Mouse (Mus musculus) liver, embryonic 12.5 days (tissue): ENCODE data around the gene Fbxo48. TPM values are rescaled to one million over a fixed set of nuclear protein-coding genes. Genes with fewer than 3 reads are reported as not detected.

ENCODE experiments used
- ATAC-seq: fragments of 200-750 bp; cut with Nextera tagmentation; 2 replicates; pipeline ENCODE4 v1.8.0; 2017; ENCODE audit warnings: moderate number of reproducible peaks, mild to moderate bottlenecking, moderate library complexity
- H3K27ac ChIP-seq: fragments of 300-500 bp; sonication (generic); 2 replicates; pipeline ENCODE4 v1.5.1; 2016; ENCODE audit warnings: mild to moderate bottlenecking
- H3K27me3 ChIP-seq: fragments of 300-500 bp; sonication (generic); replicated peaks from 2 replicates; pipeline ENCODE4 v1.6.1; 2016; ENCODE audit warnings: mild to moderate bottlenecking, moderate library complexity
- H3K36me3 ChIP-seq: fragments of 300-500 bp; sonication (generic); 2 replicates; pipeline ENCODE4 v1.6.1; 2016; ENCODE audit warnings: mild to moderate bottlenecking, moderate library complexity
- H3K4me1 ChIP-seq: fragments of 300-500 bp; sonication (generic); 2 replicates; pipeline ENCODE4 v1.6.1; 2016
- H3K4me2 ChIP-seq: fragments of 300-500 bp; sonication (generic); 2 replicates; pipeline ENCODE4 v1.6.1; 2016; ENCODE audit warnings: mild to moderate bottlenecking, moderate library complexity
- H3K4me3 ChIP-seq: fragments of 300-500 bp; sonication (generic); 2 replicates; pipeline ENCODE4 v1.5.1; 2016; ENCODE audit warnings: mild to moderate bottlenecking, moderate library complexity
- H3K9ac ChIP-seq: fragments of 300-500 bp; sonication (generic); 2 replicates; pipeline ENCODE4 v1.6.1; 2016; ENCODE audit warnings: mild to moderate bottlenecking, moderate library complexity
- H3K9me3 ChIP-seq: fragments of 300-500 bp; sonication (generic); replicated peaks from 2 replicates; pipeline ENCODE4 v1.6.1; 2016; ENCODE audit warnings: mild to moderate bottlenecking, moderate library complexity
- WGBS: fragments of 180-500 bp; shearing (Covaris S2); methylation state at CpG from one replicate; pipeline ENCODE4 v1.1.7; 2016; ENCODE audit not compliant: insufficient replicate concordance; 5-methylcytosine and 5-hydroxymethylcytosine counted together
- polyA plus RNA-seq: library from polyadenylated mRNA; unstranded; fragments of >200 nt; fragmentation: Nextera tagmentation; extraction: Ambion mirVana; gene quantifications from 2 replicates; pipeline ENCODE4 v1.2.1, GENCODE M21; 2016

The Fbxo48 gene
- polyA plus RNA-seq, 1 experiment from 2014 or later = 2.5 TPM

GRCm38 (mm10) chr11:16941973-16942452 is 9.2 kb upstream of the Fbxo48 start:
- Histone ChIP-seq H3K4me1 (0 out of 2 replicates have a peak, but pooled peaks cover 4% of the 10 kb centered on the region), H3K4me2 (no peak overlapping the region), H3K27me3 (no peaks in the 10 kb centered on the region), H3K36me3 (no peaks in the 10 kb centered on the region), H3K9me3 (no peaks in the 10 kb centered on the region), H3K27ac (no peak overlapping the region), H3K9ac (no peak overlapping the region), H3K4me3 (no peak overlapping the region)
- 59% methylated on average over 4 of the region's 4 CpGs for WGBS
- ATAC-seq = no peak

DNA sequence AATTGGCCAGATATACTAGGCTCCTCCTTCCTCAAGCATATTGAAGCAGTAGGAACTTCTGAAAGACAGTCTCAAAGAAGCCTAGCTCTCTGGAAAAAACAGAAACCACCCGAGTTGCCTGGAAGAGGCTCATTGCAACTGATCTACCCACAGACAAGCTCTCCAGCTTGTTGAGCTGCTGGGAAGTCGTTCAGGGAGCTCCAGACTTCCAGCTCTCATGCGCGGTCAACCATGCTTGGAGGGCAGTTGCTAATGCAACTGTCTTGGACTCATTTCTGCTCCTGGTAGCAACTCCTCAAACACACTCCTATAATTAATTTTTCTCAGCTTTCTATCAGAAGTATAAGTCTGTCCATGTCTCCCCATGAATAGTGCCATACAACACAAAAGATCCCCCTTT is 8.2 kb upstream of the Fbxo48 start:
- H3K27ac ChIP-seq = no peak overlapping the region
- no peak overlapping the region for H3K4me3 ChIP-seq
- 62% methylated on average over 4 of the region's 4 CpGs for WGBS
- H3K9me3 ChIP-seq = no peaks in the 10 kb centered on the region
- no peak overlapping the region for H3K9ac ChIP-seq
- H3K36me3 ChIP-seq = no peaks in the 10 kb centered on the region
- ATAC-seq = no peak
- no peaks in the 10 kb centered on the region for H3K27me3 ChIP-seq
- 0 out of 2 replicates have a peak, but pooled peaks cover 4% of the 10 kb centered on the region for H3K4me1 ChIP-seq
- no peak overlapping the region for H3K4me2 ChIP-seq

DNA sequence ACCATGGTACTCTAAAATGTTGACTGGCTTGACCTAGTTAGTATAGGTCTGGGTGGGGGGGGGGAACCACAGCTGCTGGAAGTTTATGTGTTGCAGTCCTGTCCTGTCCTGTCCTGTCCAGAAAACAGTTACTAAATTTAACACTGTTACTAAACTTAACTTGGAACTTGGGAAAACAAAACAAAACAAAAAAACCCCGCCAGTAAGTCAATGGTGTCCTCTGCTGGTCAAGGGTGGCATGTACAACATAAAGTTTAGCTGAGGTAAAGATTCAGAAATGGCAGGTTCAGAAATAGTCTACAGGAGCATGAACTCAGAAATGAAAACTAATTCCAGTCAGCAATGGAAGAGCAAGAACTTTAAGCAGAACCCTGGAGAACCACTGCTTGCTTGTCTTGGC is 2.4 kb upstream of the Fbxo48 start:
- Histone ChIP-seq H3K4me1 (peaks cover 36% of the 10 kb centered on the region), H3K4me2 (0 out of 2 replicates have a peak overlapping the region, but pooled peaks have one; percentile 6), H3K9me3 (no peaks in the 10 kb centered on the region), H3K9ac (no peak overlapping the region), H3K4me3 (no peak overlapping the region), H3K36me3 (peaks cover 9% of the 10 kb centered on the region; the same call in 1 of the 2 replicates), H3K27me3 (no peaks in the 10 kb centered on the region), H3K27ac (no peak overlapping the region)
- WGBS = 21% methylated on average over 1 of the region's 1 CpGs
- no peak for ATAC-seq

- no peaks in the 10 kb centered on the region for H3K9me3 ChIP-seq
- peak overlapping the region; percentile 73 for H3K9ac ChIP-seq
- 35% methylated on average over 13 of the region's 13 CpGs for WGBS
- H3K4me1 ChIP-seq = peaks cover 39% of the 10 kb centered on the region
- H3K27ac ChIP-seq = peak overlapping the region; percentile 71
- H3K36me3 ChIP-seq = peaks cover 13% of the 10 kb centered on the region; the same call in 1 of the 2 replicates
- peak overlapping the region; percentile 81 for H3K4me3 ChIP-seq
- peak overlapping the region; percentile 71 for H3K4me2 ChIP-seq
- ATAC-seq = no peak; the same call in 1 of the 2 replicates
- no peaks in the 10 kb centered on the region for H3K27me3 ChIP-seq
These were observed 774 bp upstream of the Fbxo48 start for GRCm38 (mm10) chr11:16950226-16950975.

GRCm38 (mm10) chr11:16951761-16952010 is 511 bp downstream of the Fbxo48 start:
- Histone ChIP-seq H3K27me3 (no peaks in the 10 kb centered on the region), H3K4me1 (peaks cover 49% of the 10 kb centered on the region), H3K27ac (peak overlapping the region; percentile 81), H3K4me2 (peak overlapping the region; percentile 71), H3K4me3 (peak overlapping the region; percentile 81), H3K9ac (peak overlapping the region; percentile 87), H3K36me3 (peaks cover 17% of the 10 kb centered on the region; the same call in 1 of the 2 replicates), H3K9me3 (no peaks in the 10 kb centered on the region)
- 2% methylated on average over 9 of the region's 9 CpGs for WGBS
- peak; percentile 7; the same call in 1 of the 2 replicates for ATAC-seq

- ATAC-seq = no peak
- no peaks in the 10 kb centered on the region for H3K9me3 ChIP-seq
- H3K4me1 ChIP-seq = peaks cover 61% of the 10 kb centered on the region
- peaks cover 28% of the 10 kb centered on the region for H3K36me3 ChIP-seq
- no peak overlapping the region for H3K4me3 ChIP-seq
- H3K27ac ChIP-seq = peak overlapping the region; percentile 28; the same call in 1 of the 2 replicates
- H3K27me3 ChIP-seq = no peaks in the 10 kb centered on the region
- no peak overlapping the region for H3K9ac ChIP-seq
- H3K4me2 ChIP-seq = no peak overlapping the region
- WGBS = 45% methylated on average over 6 of the region's 6 CpGs
These were observed 5.1 kb downstream of the Fbxo48 start for GRCm38 (mm10) chr11:16956115-16956862.

GRCm38 (mm10) chr11:16957030-16957429 is 5.9 kb downstream of the Fbxo48 start:
- 74% methylated on average over 6 of the region's 6 CpGs for WGBS
- no peak for ATAC-seq
- H3K27ac ChIP-seq = peak overlapping the region; percentile 28; the same call in 1 of the 2 replicates

GRCm38 (mm10) chr11:16958520-16958919 is 7.3 kb downstream of the Fbxo48 start:
- peaks cover 21% of the 10 kb centered on the region for H3K36me3 ChIP-seq
- H3K27ac ChIP-seq = no peak overlapping the region
- ATAC-seq = peak; percentile 91
- H3K27me3 ChIP-seq = no peaks in the 10 kb centered on the region
- peaks cover 43% of the 10 kb centered on the region for H3K4me1 ChIP-seq
- no peak overlapping the region for H3K9ac ChIP-seq
- no peaks in the 10 kb centered on the region for H3K9me3 ChIP-seq
- WGBS = 20% methylated on average over 1 of the region's 1 CpGs
- H3K4me3 ChIP-seq = no peak overlapping the region
- no peak overlapping the region for H3K4me2 ChIP-seq

More at GRCm38 (mm10) chr11:16957030-16957429, 5.9 kb downstream of the Fbxo48 start:
- Histone ChIP-seq H3K27me3 (no peaks in the 10 kb centered on the region), H3K9me3 (no peaks in the 10 kb centered on the region), H3K9ac (no peak overlapping the region), H3K4me2 (no peak overlapping the region), H3K4me1 (peaks cover 57% of the 10 kb centered on the region), H3K4me3 (no peak overlapping the region), H3K36me3 (peaks cover 28% of the 10 kb centered on the region)

- 20% methylated on average over 2 of the region's 2 CpGs for WGBS
- ATAC-seq = no peak
- H3K27me3 ChIP-seq = no peaks in the 10 kb centered on the region
- no peaks in the 10 kb centered on the region for H3K9me3 ChIP-seq
- H3K27ac ChIP-seq = no peak overlapping the region
- peaks cover 5% of the 10 kb centered on the region for H3K4me1 ChIP-seq
- no peak overlapping the region for H3K9ac ChIP-seq
- H3K4me3 ChIP-seq = no peak overlapping the region
- H3K4me2 ChIP-seq = no peak overlapping the region
- no peaks in the 10 kb centered on the region for H3K36me3 ChIP-seq
These were observed 16.6 kb downstream of the Fbxo48 start for GRCm38 (mm10) chr11:16967806-16968205.

DNA sequence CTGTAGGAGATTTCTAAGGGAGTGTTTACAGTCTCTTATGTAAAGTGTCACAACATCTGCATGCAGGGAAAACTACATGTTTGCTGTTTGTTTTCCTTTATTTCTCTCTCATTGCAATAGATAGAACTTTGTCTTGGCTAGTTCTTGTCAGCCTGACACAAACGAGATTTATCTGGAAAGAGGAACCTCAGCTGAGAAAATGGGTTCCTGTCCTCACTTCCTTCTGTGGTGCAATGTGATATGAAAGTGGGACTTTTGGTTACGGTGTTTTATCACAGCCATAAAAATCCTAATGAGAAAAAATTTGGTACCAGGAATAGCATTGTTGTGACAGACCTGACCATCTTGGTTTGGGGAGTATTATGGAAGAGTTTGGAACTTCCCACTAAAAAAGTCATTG is 18.5 kb downstream of the Fbxo48 start:
- Histone ChIP-seq H3K9me3 (no peaks in the 10 kb centered on the region), H3K9ac (no peak overlapping the region), H3K36me3 (no peaks in the 10 kb centered on the region), H3K27me3 (no peaks in the 10 kb centered on the region), H3K4me1 (peaks cover 5% of the 10 kb centered on the region), H3K4me3 (no peak overlapping the region), H3K4me2 (no peak overlapping the region), H3K27ac (no peak overlapping the region)
- WGBS = 19% methylated on average over 2 of the region's 2 CpGs
- no peak for ATAC-seq

DNA sequence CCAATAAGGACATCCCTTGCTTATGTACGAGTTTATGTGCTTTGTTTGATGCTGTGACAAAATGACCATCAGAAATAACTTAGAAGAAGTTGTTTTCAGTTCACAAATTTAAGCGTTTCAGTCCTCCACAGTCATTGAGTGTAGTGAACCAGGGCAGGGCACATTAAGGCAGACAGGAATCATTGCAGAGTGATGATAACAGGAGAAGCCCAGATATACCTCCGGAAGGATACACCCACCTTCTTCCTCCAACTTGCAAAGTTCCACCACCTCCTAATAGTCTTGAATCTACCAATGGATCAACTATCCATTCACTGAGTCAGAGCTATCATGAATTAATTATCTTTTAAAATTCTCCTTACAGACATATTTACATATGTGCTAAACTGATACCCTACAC is 20.9 kb downstream of the Fbxo48 start:
- no peak overlapping the region for H3K27ac ChIP-seq
- no peaks in the 10 kb centered on the region for H3K36me3 ChIP-seq
- no peak overlapping the region for H3K4me2 ChIP-seq
- no peak for ATAC-seq
- no peaks in the 10 kb centered on the region for H3K9me3 ChIP-seq
- no peaks in the 10 kb centered on the region for H3K27me3 ChIP-seq
- H3K9ac ChIP-seq = no peak overlapping the region
- no peak overlapping the region for H3K4me3 ChIP-seq
- peaks cover 10% of the 10 kb centered on the region for H3K4me1 ChIP-seq
- WGBS = 25% methylated on average over 3 of the region's 3 CpGs

- no peak for ATAC-seq
- Histone ChIP-seq H3K4me3 (no peak overlapping the region), H3K27me3 (no peaks in the 10 kb centered on the region), H3K9me3 (no peaks in the 10 kb centered on the region), H3K4me2 (no peak overlapping the region), H3K4me1 (peaks cover 21% of the 10 kb centered on the region), H3K9ac (no peak overlapping the region), H3K36me3 (no peaks in the 10 kb centered on the region), H3K27ac (no peak overlapping the region)
- WGBS = 66% methylated on average over 1 of the region's 1 CpGs
These were observed 21.9 kb downstream of the Fbxo48 start for GRCm38 (mm10) chr11:16973086-16973485.
